Mouse (Mus musculus) olfactory bulb, adult 2 months (tissue): ENCODE data around the gene Fbxo22.

Experiments used
- CTCF ChIP-seq: fragments of 200-500 bp; IDR thresholded peaks from 2 replicates; pipeline ENCODE4 v1.5.1; 2012; ENCODE audit warnings: low read depth, mild to moderate bottlenecking, low read length, moderate library complexity; ENCODE audit not compliant: insufficient read depth
- POLR2A ChIP-seq: fragments of 200-500 bp; IDR thresholded peaks from 2 replicates; pipeline ENCODE4 v1.6.1; 2012; ENCODE audit warnings: mild to moderate bottlenecking, low read depth, low read length, moderate library complexity; ENCODE audit not compliant: insufficient read depth

- no peak for TF ChIP-seq POLR2A
- no peak for TF ChIP-seq CTCF
Measured at GRCm38 (mm10) chr9:55215648-55216047, 6.9 kb downstream of the Fbxo22 start.
